In the genomic region with DNA sequence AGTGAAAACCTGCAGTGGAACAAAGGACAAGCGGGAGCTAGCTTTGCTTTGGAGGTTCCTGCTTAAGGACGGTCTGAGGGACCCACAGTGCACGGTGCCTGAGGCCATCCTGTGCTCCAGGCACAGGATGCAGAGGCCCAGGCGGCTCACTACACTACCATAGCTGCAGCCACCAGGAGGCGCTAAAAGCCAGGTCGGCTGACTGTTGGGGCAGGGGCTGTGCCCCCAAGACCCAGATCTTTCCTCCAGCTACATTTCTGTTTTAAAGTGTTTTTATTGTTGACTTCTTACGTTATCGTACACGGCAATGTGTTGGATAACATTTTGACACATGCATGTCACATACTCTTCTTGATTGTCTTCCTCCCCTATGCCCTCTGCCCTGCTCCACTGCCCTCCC, we compare ENCODE assay signal across 9 mouse cellular contexts. TPM values are rescaled to one million over a fixed set of nuclear protein-coding genes. Genes with fewer than 3 reads are reported as not detected.
DNase-seq lines count a peak whose midpoint lies in the region.
"Had no signal": no experiment of that assay in that cellular context is flagged by ENCODE, and none has a peak within 500 bp of the region (broad histone marks: within the 10 kb centered on the region; RNA-seq: fewer than 3 reads in every experiment).

No protein-coding gene starts in this region.

- intact Hi-C loops in heart, postnatal 14 days (cut with DNase I), result loop anchor here (2.0 kb wide), 1 partner anchor 98 kb away; no protein-coding TSS in a partner anchor

- peak; percentile 22 to 45 for DNase-seq in heart, postnatal 14 days
- DNase-seq in heart, adult 8-10 months (ENCODE audit: low spot score), result no peak
- peak; percentile 41 for DNase-seq in right cerebral cortex, postnatal 4 days
- DNase-seq in right cerebral cortex, postnatal 25 days, result no peak
- peak; percentile 56 to 60 for DNase-seq in kidney, postnatal 4 days
- DNase-seq in neural tube, embryonic 10.5 days (ENCODE audit: extremely low spot score, low spot score), result no peak
- DNase-seq in left cerebral cortex, adult 11 months (ENCODE audit: low spot score), result no peak
- DNase-seq in layer of hippocampus, adult 11-12 months (ENCODE audit: low spot score), result no peak
- DNase-seq: right cerebral cortex, postnatal 14 days had no signal

RNA-seq across cellular contexts. Expression of a gene that starts 32.8 kb away (rescaled TPM):
- total RNA-seq in heart, postnatal 14 days (2021), result under 1 TPM; 0.05 to 0.07 TPM
- under 1 TPM in 1 of 4 experiments, not detected in 3; 0.09 TPM for total RNA-seq in heart, adult 8-10 months (2022)

Comparison
In these comparisons a context has a peak if more than half of its experiments do, and no peak if none do; other contexts are left out.
1. DNase-seq: peak in heart, postnatal 14 days (2 of 2), right cerebral cortex, postnatal 4 days (single experiment) and kidney, postnatal 4 days (2 of 2); none in heart, adult 8-10 months (single experiment), right cerebral cortex, postnatal 25 days (single experiment), neural tube, embryonic 10.5 days (single experiment), left cerebral cortex, adult 11 months (single experiment) and layer of hippocampus, adult 11-12 months (single experiment).